Mouse (Mus musculus) lung, adult 2 months (tissue): ENCODE results near the gene Taok3. TPM values are rescaled to one million over a fixed set of nuclear protein-coding genes. Genes with fewer than 3 reads are reported as not detected.

Source experiments
- DNase-seq: peaks from one replicate; pipeline ENCODE4 v3.0.0; 2022
- H3K4me1 ChIP-seq: fragments of 200-500 bp; 2 replicates; pipeline ENCODE4 v1.6.1; 2011; ENCODE audit warnings: low read length; ENCODE audit not compliant: control insufficient read depth, insufficient read depth
- H3K4me3 ChIP-seq: fragments of 200-500 bp; replicated peaks from 2 replicates; pipeline ENCODE3; 2011; ENCODE audit warnings: low read depth, mild to moderate bottlenecking, control low read depth, low read length; ENCODE audit errors: extremely low read depth
- CTCF ChIP-seq: fragments of 200-500 bp; IDR thresholded peaks from 2 replicates; pipeline ENCODE4 v1.5.1; 2011; ENCODE audit warnings: mild to moderate bottlenecking, low read length, control low read depth; ENCODE audit not compliant: insufficient read depth
- POLR2A ChIP-seq: fragments of 200-500 bp; IDR thresholded peaks from 2 replicates; pipeline ENCODE4 v1.6.1; 2011; ENCODE audit warnings: low read depth, mild to moderate bottlenecking, control low read depth, low read length, borderline replicate concordance; ENCODE audit errors: extremely low read depth
- whole genome bisulfite sequencing: fragments of 180-500 bp; shearing (Covaris S2); methylation state at CpG from one replicate; pipeline ENCODE4 v1.1.7; 2018; 5-methylcytosine and 5-hydroxymethylcytosine counted together
- polyA plus RNA-seq: library from polyadenylated mRNA; depleted of rRNA; stranded (reverse); fragments of >200 nt; gene quantifications from 2 replicates; pipeline ENCODE4 v1.2.3, GENCODE M21; 2012

Gene Taok3
- polyA plus RNA-seq, 1 experiment: 40.5 TPM

GRCm38 (mm10) chr5:117105761-117106160, 14.2 kb upstream of the Taok3 start:
- WGBS: 86% methylated on average over 9 of the region's 9 CpGs
- no peak for DNase-seq
- no peak for TF ChIP-seq CTCF
- Histone ChIP-seq H3K4me3 (no peak overlapping the region), H3K4me1 (no peaks in the 10 kb centered on the region)

GRCm38 (mm10) chr5:117108292-117108691, 11.6 kb upstream of the Taok3 start:
- no peak for DNase-seq
- WGBS: 91% methylated on average over 13 of the region's 13 CpGs
- Histone ChIP-seq H3K4me1 (no peaks in the 10 kb centered on the region), H3K4me3 (no peak overlapping the region)
- TF ChIP-seq POLR2A (no peak), CTCF (no peak)

- WGBS: 96% methylated on average over 13 of the region's 13 CpGs
- Histone ChIP-seq H3K4me1 (no peaks in the 10 kb centered on the region), H3K4me3 (no peak overlapping the region)
- DNase-seq: no peak
- no peak for TF ChIP-seq CTCF
- no peak for TF ChIP-seq POLR2A
Measured at GRCm38 (mm10) chr5:117108731-117109130, 11.2 kb upstream of the Taok3 start.

- H3K4me1 ChIP-seq: no peaks in the 10 kb centered on the region
- WGBS: 86% methylated on average over 8 of the region's 8 CpGs
- no peak overlapping the region for H3K4me3 ChIP-seq
- peak; percentile 26; the same call in 1 of the 2 replicates for TF ChIP-seq CTCF
- TF ChIP-seq POLR2A: no peak
- no peak for DNase-seq
Measured at GRCm38 (mm10) chr5:117109522-117109921, 10.4 kb upstream of the Taok3 start.

GRCm38 (mm10) chr5:117111064-117111773, 8.7 kb upstream of the Taok3 start:
- no peak overlapping the region for H3K4me3 ChIP-seq
- peaks cover 1% of the 10 kb centered on the region for H3K4me1 ChIP-seq
- no peak for TF ChIP-seq POLR2A
- TF ChIP-seq CTCF: no peak
- no peak for DNase-seq
- 92% methylated on average over 16 of the region's 16 CpGs for WGBS

- 97% methylated on average over 7 of the region's 7 CpGs for WGBS
- TF ChIP-seq CTCF: no peak
- TF ChIP-seq POLR2A: no peak
- DNase-seq: no peak
- H3K4me1 ChIP-seq: peaks cover 3% of the 10 kb centered on the region
- H3K4me3 ChIP-seq: no peak overlapping the region
Measured at GRCm38 (mm10) chr5:117111774-117112112, 8.2 kb upstream of the Taok3 start.

- Histone ChIP-seq H3K4me1 (peaks cover 3% of the 10 kb centered on the region), H3K4me3 (no peak overlapping the region)
- WGBS: 94% methylated on average over 7 of the region's 7 CpGs
- no peak for TF ChIP-seq POLR2A
- TF ChIP-seq CTCF: no peak
- DNase-seq: no peak
Measured at GRCm38 (mm10) chr5:117113330-117113729, 6.6 kb upstream of the Taok3 start.

GRCm38 (mm10) chr5:117114581-117115192, 5.2 kb upstream of the Taok3 start:
- DNase-seq: no peak
- Histone ChIP-seq H3K4me1 (peaks cover 3% of the 10 kb centered on the region), H3K4me3 (peak overlapping the region; percentile 76)
- no peak for TF ChIP-seq CTCF
- no peak for TF ChIP-seq POLR2A
- WGBS: 4% methylated on average over 16 of the region's 16 CpGs

GRCm38 (mm10) chr5:117115193-117115767, 4.6 kb upstream of the Taok3 start:
- DNase-seq: no peak
- peaks cover 3% of the 10 kb centered on the region for H3K4me1 ChIP-seq
- 2% methylated on average over 43 of the region's 43 CpGs for WGBS
- TF ChIP-seq CTCF (no peak), POLR2A (no peak)
- H3K4me3 ChIP-seq: peak overlapping the region; percentile 76
